Mouse (Mus musculus) lung, postnatal 0 days (tissue): ENCODE data around the gene Yipf3. TPM values are rescaled to one million over a fixed set of nuclear protein-coding genes. Genes with fewer than 3 reads are reported as not detected.

Experiments
- ATAC-seq: fragments of 200-750 bp; cut with Nextera tagmentation; 2 replicates; pipeline ENCODE4 v1.8.0; 2017; ENCODE audit warnings: moderate library complexity
- DNase-seq: peaks from one replicate; pipeline ENCODE4 v3.0.0-alpha.2; 2016; ENCODE audit warnings: low spot score
- H3K27ac ChIP-seq: fragments of 300-500 bp; sonication (generic); 2 replicates; pipeline ENCODE4 v1.5.1; 2014; ENCODE audit warnings: antibody characterized with exemption, mild to moderate bottlenecking, low read length, mixed read lengths
- H3K27me3 ChIP-seq: fragments of 300-500 bp; sonication (generic); replicated peaks from 2 replicates; pipeline ENCODE4 v1.6.1; 2014; ENCODE audit warnings: low read length, mixed read lengths; ENCODE audit not compliant: insufficient read depth
- H3K36me3 ChIP-seq: fragments of 300-500 bp; sonication (generic); 2 replicates; pipeline ENCODE4 v1.6.1; 2014; ENCODE audit warnings: low read length, mixed read lengths; ENCODE audit not compliant: insufficient read depth
- H3K4me1 ChIP-seq: fragments of 300-500 bp; sonication (generic); 2 replicates; pipeline ENCODE4 v1.6.1; 2014; ENCODE audit warnings: antibody characterized with exemption, low read depth, low read length, mixed read lengths; ENCODE audit not compliant: insufficient read depth
- H3K4me2 ChIP-seq: fragments of 300-500 bp; sonication (generic); replicated peaks from 2 replicates; pipeline ENCODE4 v1.6.1; 2014; ENCODE audit warnings: low read depth, mild to moderate bottlenecking, low read length, moderate library complexity, mixed read lengths
- H3K4me3 ChIP-seq: fragments of 300-500 bp; sonication (generic); 2 replicates; pipeline ENCODE4 v1.5.1; 2014; ENCODE audit warnings: low read depth, low read length
- H3K9ac ChIP-seq: fragments of 300-500 bp; sonication (generic); replicated peaks from 2 replicates; pipeline ENCODE4 v1.6.1; 2014; ENCODE audit warnings: low read depth, mild to moderate bottlenecking
- H3K9me3 ChIP-seq: fragments of 300-500 bp; sonication (generic); 2 replicates; pipeline ENCODE4 v1.6.1; 2016; ENCODE audit warnings: low read length, mixed read lengths
- CTCF ChIP-seq: IDR thresholded peaks from 2 replicates; pipeline ENCODE4 v1.5.1; 2016; ENCODE audit warnings: antibody characterized with exemption, mild to moderate bottlenecking
- EP300 ChIP-seq: IDR thresholded peaks from 2 replicates; pipeline ENCODE4 v1.6.1; 2016; ENCODE audit warnings: antibody characterized with exemption, mild to moderate bottlenecking, control low read depth
- WGBS: fragments of 180-500 bp; shearing (Covaris S2); extraction: QIAGEN DNeasy Blood & Tissue Kit; methylation state at CpG from one replicate; pipeline ENCODE4 v1.1.7; 2014; 5-methylcytosine and 5-hydroxymethylcytosine counted together
- microRNA counts: library from miRNA; unstranded; fragments of <30 nt; microRNA quantifications from one replicate; lab custom pipeline; 2015
- microRNA-seq: library from miRNA; unstranded; fragments of <30 nt; microRNA quantifications from one replicate; pipeline ENCODE4, GENCODE M21; 2016
- polyA plus RNA-seq: library from polyadenylated mRNA; unstranded; fragments of >200 nt; fragmentation: Nextera tagmentation; extraction: Ambion mirVana; gene quantifications from 2 replicates; pipeline ENCODE4 v1.2.1, GENCODE M21; 2015

Yipf3 gene
- polyA plus RNA-seq, 1 experiment from 2014 or later, result 199 TPM

GRCm38 (mm10) chr17:46297364-46298219, 49.7 kb downstream of the Yipf3 start, which contains the start of gene Dlk2:
TSS of gene Dlk2 (plus strand) at chr17:46297421.
- Histone ChIP-seq H3K27me3 (peaks cover 31% of the 10 kb centered on the region), H3K9ac (peak within 1 kb of the TSS; percentile 23; the same call in 1 of the 2 replicates), H3K4me3 (peak within 1 kb of the TSS; percentile 51), H3K36me3 (no peaks in the 10 kb centered on the region), H3K4me2 (peak within 1 kb of the TSS; percentile 99), H3K27ac (0 out of 2 replicates have a peak within 1 kb of the TSS, but pooled peaks have one; percentile 20), H3K4me1 (peaks cover 11% of the 10 kb centered on the region; the same call in 1 of the 2 replicates), H3K9me3 (no peaks in the 10 kb centered on the region)
- TF ChIP-seq CTCF, result no peak
- no peak for TF ChIP-seq EP300
- DNase-seq (no peak), ATAC-seq (peak; percentile 16; the same call in 1 of the 2 replicates)
- WGBS, result under 1% methylated on average over 48 of the region's 86 CpGs

GRCm38 (mm10) chr17:46298220-46298913, 50.5 kb downstream of the Yipf3 start:
- H3K4me2 ChIP-seq, result peak overlapping the region; percentile 99
- peak overlapping the region; percentile 23; the same call in 1 of the 2 replicates for H3K9ac ChIP-seq
- TF ChIP-seq CTCF, result peak; percentile 98
- TF ChIP-seq EP300, result no peak
- WGBS, result 5% methylated on average over 46 of the region's 48 CpGs
- peaks cover 11% of the 10 kb centered on the region; the same call in 1 of the 2 replicates for H3K4me1 ChIP-seq
- ATAC-seq (peak; percentile 92), DNase-seq (peak; percentile 87)
- H3K27ac ChIP-seq, result 0 out of 2 replicates have a peak overlapping the region, but pooled peaks have one; percentile 20
- peak overlapping the region; percentile 51 for H3K4me3 ChIP-seq
- no peaks in the 10 kb centered on the region for H3K36me3 ChIP-seq
- no peaks in the 10 kb centered on the region for H3K9me3 ChIP-seq
- H3K27me3 ChIP-seq, result peaks cover 25% of the 10 kb centered on the region

GRCm38 (mm10) chr17:46301892-46302291, 54.0 kb downstream of the Yipf3 start:
- DNase-seq, result no peak
- peaks cover 11% of the 10 kb centered on the region; the same call in 1 of the 2 replicates for H3K4me1 ChIP-seq
- H3K9me3 ChIP-seq, result no peaks in the 10 kb centered on the region
- no peak for ATAC-seq
- H3K4me2 ChIP-seq, result no peak overlapping the region
- WGBS, result 64% methylated on average over 12 of the region's 12 CpGs
- H3K27me3 ChIP-seq, result peaks cover 7% of the 10 kb centered on the region
- H3K36me3 ChIP-seq, result 0 out of 2 replicates have a peak, but pooled peaks cover 3% of the 10 kb centered on the region
- H3K27ac ChIP-seq, result no peak overlapping the region
- no peak overlapping the region for H3K4me3 ChIP-seq
- TF ChIP-seq EP300 (no peak), CTCF (no peak)
- no peak overlapping the region for H3K9ac ChIP-seq

MicroRNA genes within 50 kb of the gene (microRNA counts, 519-probe panel; counts per million panel counts)
- microRNA mmu-miR-693-3p (lab: Ali Mortazavi, UCI), result not detected
- not detected for microRNA mmu-miR-693-5p (lab: Ali Mortazavi, UCI)

Small RNAs within 50 kb of the gene (microRNA-seq; reads per million reads assigned to microRNA genes)
- not detected for gene Mir693

Other genes with a start within 250 kb of the Yipf3 start
- 21.4 and 31.9 TPM in 2 replicates for gene Vegfa, start 215.7 kb upstream of the Yipf3 start, polyA plus RNA-seq
- 96.4 and 103 TPM in 2 replicates for gene Mrps18a, start 137.1 kb upstream of the Yipf3 start, polyA plus RNA-seq
- gene Rsph9, start 103.9 kb upstream of the Yipf3 start, polyA plus RNA-seq, result 31.7 and 32.4 TPM in 2 replicates
- gene Mad2l1bp, start 94.5 kb upstream of the Yipf3 start, polyA plus RNA-seq, result 43.5 and 44.6 TPM in 2 replicates
- 38.8 and 39.5 TPM in 2 replicates for gene Gtpbp2, start 87.0 kb upstream of the Yipf3 start, polyA plus RNA-seq
- gene Polh, start 45.4 kb upstream of the Yipf3 start, polyA plus RNA-seq, result 6.6 and 8.6 TPM in 2 replicates
- gene Xpo5, start 45.3 kb upstream of the Yipf3 start, polyA plus RNA-seq, result 14.8 and 16.2 TPM in 2 replicates
- gene Polr1c, start within 50 bp of the Yipf3 start, polyA plus RNA-seq, result 82.0 and 89.9 TPM in 2 replicates
- 3.7 and 5.2 TPM in 2 replicates for gene Lrrc73, start 5.5 kb downstream of the Yipf3 start, polyA plus RNA-seq
- 21.0 and 22.8 TPM in 2 replicates for gene Tjap1, start 34.9 kb downstream of the Yipf3 start, polyA plus RNA-seq
- 1.3 TPM in 2 replicates for gene Dlk2, start 49.3 kb downstream of the Yipf3 start, polyA plus RNA-seq
- gene Abcc10, start 80.3 kb downstream of the Yipf3 start, polyA plus RNA-seq, result 3.4 and 3.8 TPM in 2 replicates
- gene Zfp318, start 135.7 kb downstream of the Yipf3 start, polyA plus RNA-seq, result 5.8 and 6.3 TPM in 2 replicates
- gene Crip3, start 180.8 kb downstream of the Yipf3 start, polyA plus RNA-seq, result 0.76 and 0.81 TPM in 2 replicates
- not detected in 2 replicates for gene Slc22a7, start 190.4 kb downstream of the Yipf3 start, polyA plus RNA-seq
- gene Ttbk1, start 239.6 kb downstream of the Yipf3 start, polyA plus RNA-seq, result 0.04 TPM in 1 of 2 replicates, not detected in the other
- gene Dnph1, start 248.6 kb downstream of the Yipf3 start, polyA plus RNA-seq, result 2.8 and 4.2 TPM in 2 replicates